Mouse (Mus musculus): ENCODE results near the gene Tnk1.

GRCm38 (mm10) chr11:69878399-69878798 is 19.9 kb upstream of the Tnk1 start:
- no peak for TF ChIP-seq ZNF384 (IDR thresholded peaks at IDR 0.05; ENCODE audit: low read depth, low read length)
- no peak for TF ChIP-seq HCFC1 (IDR thresholded peaks at IDR 0.05; ENCODE audit: borderline replicate concordance, insufficient read depth, low read length)
